Mouse (Mus musculus) hindbrain, postnatal 0 days (tissue): ENCODE results near the gene Slc25a54. TPM values are rescaled to one million over a fixed set of nuclear protein-coding genes. Genes with fewer than 3 reads are reported as not detected.

Experiments used
- ATAC-seq: fragments of 200-750 bp; cut with Nextera tagmentation; 2 replicates; pipeline ENCODE4 v1.8.0; 2017; ENCODE audit warnings: mild to moderate bottlenecking, moderate TSS enrichment, moderate library complexity
- DNase-seq: peaks from one replicate; pipeline ENCODE4 v3.0.0-alpha.2; 2015; ENCODE audit warnings: low spot score
- H3K27ac ChIP-seq: fragments of 300-500 bp; sonication (generic); 2 replicates; pipeline ENCODE4 v1.5.1; 2014; ENCODE audit warnings: mild to moderate bottlenecking
- H3K27me3 ChIP-seq: fragments of 300-500 bp; sonication (generic); 2 replicates; pipeline ENCODE4 v1.6.1; 2014; ENCODE audit warnings: low read length, mixed read lengths; ENCODE audit not compliant: insufficient read depth
- H3K36me3 ChIP-seq: fragments of 300-500 bp; sonication (generic); 2 replicates; pipeline ENCODE4 v1.6.1; 2014; ENCODE audit warnings: low read length, mixed read lengths; ENCODE audit not compliant: insufficient read depth
- H3K4me1 ChIP-seq: fragments of 300-500 bp; sonication (generic); 2 replicates; pipeline ENCODE4 v1.6.1; 2014; ENCODE audit warnings: antibody characterized with exemption, low read length, mixed read lengths; ENCODE audit not compliant: insufficient read depth
- H3K4me2 ChIP-seq: fragments of 300-500 bp; sonication (generic); 2 replicates; pipeline ENCODE4 v1.6.1; 2014; ENCODE audit warnings: low read depth, mild to moderate bottlenecking, low read length, moderate library complexity, mixed read lengths
- H3K4me3 ChIP-seq: fragments of 300-500 bp; sonication (generic); 2 replicates; pipeline ENCODE4 v1.5.1; 2014; ENCODE audit warnings: low read length
- H3K9ac ChIP-seq: fragments of 300-500 bp; sonication (generic); replicated peaks from 2 replicates; pipeline ENCODE4 v1.6.1; 2014; ENCODE audit warnings: mild to moderate bottlenecking, low read length, moderate library complexity, mixed read lengths
- H3K9me3 ChIP-seq: fragments of 300-500 bp; sonication (generic); 2 replicates; pipeline ENCODE4 v1.6.1; 2016; ENCODE audit warnings: low read length, mixed read lengths
- CTCF ChIP-seq: IDR thresholded peaks from 2 replicates; pipeline ENCODE4 v1.5.1; 2016; ENCODE audit warnings: antibody characterized with exemption, control low read depth, low read depth
- WGBS: fragments of 180-500 bp; shearing (Covaris S2); extraction: QIAGEN DNeasy Blood & Tissue Kit; methylation state at CpG from one replicate; pipeline ENCODE4 v1.1.7; 2014; 5-methylcytosine and 5-hydroxymethylcytosine counted together
- polyA plus RNA-seq: library from polyadenylated mRNA; unstranded; fragments of >200 nt; fragmentation: Nextera tagmentation; extraction: Ambion mirVana; gene quantifications from 2 replicates; pipeline ENCODE4 v1.2.1, GENCODE M21; 2015
- total RNA-seq: library from RNA; depleted of rRNA; stranded (reverse); fragments of >200 nt; gene quantifications from 2 replicates; pipeline ENCODE4 v1.2.3, GENCODE M21; 2014

The Slc25a54 gene
- total and polyA plus RNA-seq, 2 experiments from 2014 or later, result not detected

DNA sequence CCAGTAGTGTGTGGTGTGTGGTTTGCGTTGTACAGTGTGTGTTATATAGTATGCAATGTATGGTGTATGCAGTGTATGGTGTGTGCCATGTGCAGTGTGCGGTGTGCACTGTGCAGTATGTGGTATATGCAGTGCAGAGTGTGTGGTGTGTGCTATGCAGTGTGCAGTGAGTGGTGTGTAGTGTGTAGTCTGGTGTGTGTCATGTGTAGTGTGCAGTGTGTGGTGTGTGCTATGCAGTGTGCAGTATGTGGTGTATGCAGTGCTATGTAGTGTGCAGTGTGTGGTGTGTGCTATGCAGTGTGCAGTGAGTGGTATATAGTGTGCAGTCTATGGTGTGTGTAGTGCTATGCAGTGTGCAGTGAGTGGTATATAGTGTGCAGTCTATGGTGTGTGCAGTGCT lies 4.1 kb downstream of the Slc25a54 start:
- Histone ChIP-seq H3K4me3 (no peak overlapping the region), H3K27ac (no peak overlapping the region), H3K27me3 (no peaks in the 10 kb centered on the region), H3K36me3 (no peaks in the 10 kb centered on the region), H3K9ac (no peak overlapping the region), H3K4me2 (no peak overlapping the region), H3K4me1 (no peaks in the 10 kb centered on the region), H3K9me3 (no peaks in the 10 kb centered on the region)
- DNase-seq (no peak), ATAC-seq (no peak)
- no peak for TF ChIP-seq CTCF
- 90% methylated on average over 2 of the region's 2 CpGs for WGBS

DNA sequence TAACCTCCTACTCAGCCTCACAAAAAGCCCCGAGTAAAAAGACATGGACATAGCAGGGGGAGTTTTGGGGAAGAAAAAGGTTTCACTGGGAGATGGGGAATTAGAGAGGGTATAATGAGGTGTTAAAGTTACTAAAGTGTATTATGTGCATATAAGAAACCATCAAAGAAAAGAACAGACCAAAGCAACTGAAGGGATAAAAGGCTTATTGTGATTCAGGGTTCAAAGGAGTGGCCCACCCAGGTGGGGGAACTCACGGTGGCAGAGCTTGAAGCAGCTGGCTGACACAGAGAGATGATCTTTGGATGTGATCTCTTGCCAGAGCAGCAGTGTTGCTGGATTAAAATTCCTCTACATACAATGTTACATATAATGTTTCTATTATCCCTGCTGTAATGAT lies 8.2 kb downstream of the Slc25a54 start:
- ATAC-seq (no peak), DNase-seq (no peak)
- Histone ChIP-seq H3K27me3 (no peaks in the 10 kb centered on the region), H3K4me3 (no peak overlapping the region), H3K9ac (no peak overlapping the region), H3K9me3 (no peaks in the 10 kb centered on the region), H3K27ac (no peak overlapping the region), H3K4me1 (no peaks in the 10 kb centered on the region), H3K4me2 (no peak overlapping the region), H3K36me3 (no peaks in the 10 kb centered on the region)
- WGBS, result 10% methylated on average over 2 of the region's 2 CpGs
- TF ChIP-seq CTCF, result no peak

DNA sequence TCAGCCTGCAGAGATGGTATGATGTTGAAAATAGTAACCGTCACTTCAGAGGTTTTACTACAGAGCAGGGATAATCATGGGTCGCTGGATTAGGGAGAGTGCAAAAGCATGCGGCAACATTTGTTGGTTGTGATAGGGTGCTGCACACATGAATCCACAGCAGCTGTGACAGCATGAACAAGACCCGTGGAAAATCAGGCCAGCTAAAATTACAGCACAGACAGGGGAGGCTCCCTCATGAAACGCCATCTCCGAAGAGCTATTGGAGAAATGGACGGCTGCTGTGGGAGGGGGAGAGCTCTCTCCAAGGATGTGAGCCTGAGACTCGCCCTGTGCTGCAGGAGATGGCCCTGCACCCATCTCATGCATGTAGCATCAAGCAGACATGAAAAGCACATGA lies 24.4 kb downstream of the Slc25a54 start:
- Histone ChIP-seq H3K4me1 (no peaks in the 10 kb centered on the region), H3K4me2 (no peak overlapping the region), H3K4me3 (no peak overlapping the region), H3K9me3 (no peaks in the 10 kb centered on the region), H3K27me3 (no peaks in the 10 kb centered on the region), H3K9ac (no peak overlapping the region), H3K36me3 (no peaks in the 10 kb centered on the region), H3K27ac (no peak overlapping the region)
- WGBS, result 54% methylated on average over 8 of the region's 8 CpGs
- DNase-seq, result no peak
- ATAC-seq, result no peak
- no peak for TF ChIP-seq CTCF

DNA sequence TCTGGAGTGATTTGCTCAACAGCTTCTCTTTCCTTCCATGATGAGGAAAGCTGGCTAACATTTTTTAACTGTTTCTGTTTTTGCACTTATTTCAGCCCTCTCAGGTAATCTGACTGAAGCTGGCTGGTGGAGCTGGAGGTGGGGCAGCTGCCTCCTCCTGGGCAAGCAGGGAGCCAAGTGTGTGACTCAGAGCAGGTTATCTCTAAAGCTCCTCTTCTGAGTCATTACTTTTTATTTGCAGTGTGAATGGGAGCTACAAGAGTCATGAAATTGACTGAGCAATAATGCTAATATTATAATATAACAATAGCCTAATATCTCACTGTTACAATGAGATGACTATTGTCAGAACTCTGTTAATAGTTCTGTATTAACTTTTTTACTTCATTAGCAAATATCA lies 36.9 kb downstream of the Slc25a54 start:
- Histone ChIP-seq H3K27ac (no peak overlapping the region), H3K4me3 (no peak overlapping the region), H3K36me3 (no peaks in the 10 kb centered on the region), H3K4me1 (no peaks in the 10 kb centered on the region), H3K4me2 (no peak overlapping the region), H3K9me3 (no peaks in the 10 kb centered on the region), H3K9ac (no peak overlapping the region), H3K27me3 (no peaks in the 10 kb centered on the region)
- no peak for TF ChIP-seq CTCF
- no peak for DNase-seq
- ATAC-seq, result no peak

DNA sequence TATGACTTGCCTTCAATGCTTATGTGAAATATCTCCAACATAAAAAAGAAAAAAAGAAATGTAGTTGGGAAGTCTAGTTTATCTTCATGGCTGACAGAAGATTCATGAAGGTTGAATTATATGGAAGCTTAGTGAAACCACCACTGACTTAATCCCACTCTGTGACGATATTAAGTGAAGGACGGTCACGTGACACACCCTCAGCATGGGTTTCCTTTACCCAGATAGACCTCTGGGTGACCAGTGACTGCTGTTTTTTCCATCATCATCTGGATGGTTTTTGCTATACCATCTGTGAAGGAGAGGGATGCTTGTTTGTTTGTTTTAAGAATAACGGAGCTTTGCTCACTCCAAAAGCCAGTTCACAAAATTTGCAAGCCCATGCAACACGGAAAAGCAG lies 39.3 kb downstream of the Slc25a54 start:
- no peak overlapping the region for H3K9ac ChIP-seq
- H3K4me3 ChIP-seq, result no peak overlapping the region
- no peaks in the 10 kb centered on the region for H3K4me1 ChIP-seq
- no peaks in the 10 kb centered on the region for H3K27me3 ChIP-seq
- H3K9me3 ChIP-seq, result no peaks in the 10 kb centered on the region
- H3K4me2 ChIP-seq, result no peak overlapping the region
- H3K36me3 ChIP-seq, result no peaks in the 10 kb centered on the region
- WGBS, result 80% methylated on average over 5 of the region's 5 CpGs
- no peak for ATAC-seq
- DNase-seq, result no peak
- no peak overlapping the region for H3K27ac ChIP-seq
- no peak for TF ChIP-seq CTCF

DNA sequence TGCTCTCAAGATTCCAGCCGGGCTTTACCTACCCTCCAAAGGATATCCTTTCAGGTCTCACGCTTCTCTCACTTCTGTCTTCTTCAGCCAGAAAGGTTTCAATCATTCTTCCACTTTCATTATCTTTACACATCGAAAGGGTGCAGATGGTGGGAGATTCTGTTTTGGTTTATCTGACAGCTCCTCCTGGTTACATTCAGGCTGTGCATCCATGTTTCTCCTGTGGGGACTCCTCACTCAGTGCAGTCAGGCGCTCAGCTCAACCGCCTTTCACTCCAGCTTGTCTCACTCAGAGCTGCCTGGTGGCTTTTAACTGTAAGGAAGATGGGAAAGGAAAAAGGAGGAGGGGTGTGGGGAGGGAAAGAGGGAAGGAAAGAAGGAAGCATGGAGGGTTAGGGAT lies 39.7 kb downstream of the Slc25a54 start:
- H3K27ac ChIP-seq, result no peak overlapping the region
- TF ChIP-seq CTCF, result no peak
- no peaks in the 10 kb centered on the region for H3K4me1 ChIP-seq
- H3K9me3 ChIP-seq, result no peaks in the 10 kb centered on the region
- H3K4me2 ChIP-seq, result no peak overlapping the region
- DNase-seq (no peak), ATAC-seq (no peak)
- H3K36me3 ChIP-seq, result no peaks in the 10 kb centered on the region
- WGBS, result 81% methylated on average over 5 of the region's 5 CpGs
- no peak overlapping the region for H3K9ac ChIP-seq
- no peaks in the 10 kb centered on the region for H3K27me3 ChIP-seq
- no peak overlapping the region for H3K4me3 ChIP-seq

DNA sequence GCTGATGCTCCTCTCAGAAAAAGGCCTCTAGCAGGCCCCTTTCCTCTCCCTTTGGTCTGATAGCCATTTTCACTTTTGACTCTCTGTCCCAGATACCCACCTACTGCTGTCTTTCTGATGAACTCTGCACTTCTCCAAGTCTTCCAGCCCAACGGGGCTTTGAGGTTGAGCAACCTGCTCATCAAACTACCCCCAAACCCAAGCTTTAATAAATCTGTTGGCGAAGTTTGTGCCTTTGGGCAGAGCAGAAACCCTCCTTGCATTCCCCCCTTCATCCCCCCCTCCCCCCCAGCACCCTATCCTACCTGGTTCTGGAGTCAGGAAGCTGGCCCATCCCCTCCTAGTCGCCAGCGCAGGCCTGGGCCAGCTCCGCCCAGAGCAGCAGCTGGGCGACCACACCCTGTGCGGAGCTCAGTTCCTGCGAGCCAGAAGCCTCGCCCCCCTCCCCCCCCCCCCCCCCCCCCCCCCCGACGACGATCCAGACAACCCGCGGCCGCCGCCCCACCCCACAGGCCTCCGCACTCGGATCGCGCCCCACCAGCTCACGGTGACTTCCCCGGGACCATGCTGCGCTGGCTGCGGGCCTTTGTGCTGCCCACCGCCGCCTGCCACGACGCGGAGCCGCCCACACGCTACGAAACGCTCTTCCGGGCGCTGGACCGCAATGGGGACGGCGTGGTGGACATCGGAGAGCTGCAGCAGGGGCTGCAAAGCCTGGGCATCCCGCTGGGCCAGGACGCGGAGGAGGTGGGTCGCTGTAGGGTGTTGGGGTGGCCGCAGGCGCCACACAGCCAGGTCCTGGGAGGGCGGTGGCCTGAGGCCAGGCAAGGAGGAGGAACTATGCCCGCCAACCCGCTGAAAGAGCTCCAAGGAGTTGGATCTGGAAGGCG lies 42.6 kb downstream of the Slc25a54 start, which contains the start of gene Slc25a24:
Slc25a24 (plus strand) TSS at position 509 of the 890 bp plus-strand sequence.
- Histone ChIP-seq H3K4me1 (no peaks in the 10 kb centered on the region), H3K9ac (peak within 1 kb of the TSS; percentile 72), H3K9me3 (no peaks in the 10 kb centered on the region), H3K4me3 (peak within 1 kb of the TSS; percentile 78), H3K27ac (peak within 1 kb of the TSS; percentile 71), H3K36me3 (no peaks in the 10 kb centered on the region), H3K27me3 (no peaks in the 10 kb centered on the region), H3K4me2 (peak within 1 kb of the TSS; percentile 96)
- DNase-seq (peak; percentile 59), ATAC-seq (peak; percentile 89)
- TF ChIP-seq CTCF, result no peak
- under 1% methylated on average over 33 of the region's 49 CpGs for WGBS
